Mouse (Mus musculus): ENCODE results near the gene Gpr4.
A peak's percentile ranks its signal among the peaks of the same experiment; 100 is the strongest.

Gene Gpr4

GRCm38 (mm10) chr7:19194676-19195075, 17.7 kb upstream of the Gpr4 start:
- DNase-seq (ENCODE audit: low spot score in 2 of 2), result no peak

- DNase-seq (ENCODE audit: low spot score in 2 of 2), result peak in 1 of 2 experiments; percentile 44
Measured at GRCm38 (mm10) chr7:19196676-19197075, 15.7 kb upstream of the Gpr4 start.

- DNase-seq (ENCODE audit: low spot score in 2 of 2), result no peak
Measured at GRCm38 (mm10) chr7:19197985-19198384, 14.4 kb upstream of the Gpr4 start.

- DNase-seq (ENCODE audit: low spot score in 2 of 2), result no peak
Measured at GRCm38 (mm10) chr7:19201660-19202059, 10.7 kb upstream of the Gpr4 start.

GRCm38 (mm10) chr7:19202065-19202850, 10.1 kb upstream of the Gpr4 start:
- DNase-seq (ENCODE audit: low spot score in 2 of 2), result no peak

GRCm38 (mm10) chr7:19208201-19208910, 4.0 kb upstream of the Gpr4 start:
- DNase-seq (ENCODE audit: low spot score in 2 of 2), result no peak

GRCm38 (mm10) chr7:19208944-19209472, 3.3 kb upstream of the Gpr4 start:
- peak in 1 of 2 experiments; percentile 44 for DNase-seq (ENCODE audit: low spot score in 2 of 2)

- no peak for DNase-seq (ENCODE audit: low spot score in 2 of 2)
Measured at GRCm38 (mm10) chr7:19209494-19209893, 2.8 kb upstream of the Gpr4 start.

- no peak for DNase-seq (ENCODE audit: low spot score in 2 of 2)
Measured at GRCm38 (mm10) chr7:19210010-19210409, 2.3 kb upstream of the Gpr4 start.

GRCm38 (mm10) chr7:19211041-19211675, 1.2 kb upstream of the Gpr4 start:
- DNase-seq (ENCODE audit: low spot score in 2 of 2), result no peak

- no peak for DNase-seq (ENCODE audit: low spot score in 2 of 2)
Measured at GRCm38 (mm10) chr7:19213385-19213784, 1.0 kb downstream of the Gpr4 start.

GRCm38 (mm10) chr7:19214369-19214768, 2.0 kb downstream of the Gpr4 start:
- no peak for DNase-seq (ENCODE audit: low spot score in 2 of 2)

GRCm38 (mm10) chr7:19214940-19215339, 2.6 kb downstream of the Gpr4 start:
- no peak for DNase-seq (ENCODE audit: low spot score in 2 of 2)

- DNase-seq (ENCODE audit: low spot score in 2 of 2), result no peak
Measured at GRCm38 (mm10) chr7:19217492-19217891, 5.2 kb downstream of the Gpr4 start.

- no peak for DNase-seq (ENCODE audit: low spot score in 2 of 2)
Measured at GRCm38 (mm10) chr7:19217944-19218343, 5.6 kb downstream of the Gpr4 start.

- DNase-seq (ENCODE audit: low spot score in 2 of 2), result no peak
Measured at GRCm38 (mm10) chr7:19220061-19220460, 7.7 kb downstream of the Gpr4 start.

- no peak for DNase-seq (ENCODE audit: low spot score in 2 of 2)
Measured at GRCm38 (mm10) chr7:19222189-19222588, 9.9 kb downstream of the Gpr4 start.

- DNase-seq (ENCODE audit: low spot score in 2 of 2), result no peak
Measured at GRCm38 (mm10) chr7:19222875-19223274, 10.5 kb downstream of the Gpr4 start.

GRCm38 (mm10) chr7:19224933-19225332, 12.6 kb downstream of the Gpr4 start:
- DNase-seq (ENCODE audit: low spot score in 2 of 2), result no peak

GRCm38 (mm10) chr7:19226817-19227797, 14.8 kb downstream of the Gpr4 start:
- peak; percentile 18 to 25 for DNase-seq (ENCODE audit: low spot score in 2 of 2)

Measured in frontal cortex, postnatal 25 days (tissue).